Mouse (Mus musculus) lung, embryonic 16.5 days (tissue): ENCODE data around the gene Nfx1. TPM values are rescaled to one million over a fixed set of nuclear protein-coding genes. Genes with fewer than 3 reads are reported as not detected.
A peak's percentile ranks its signal among the peaks of the same experiment; 100 is the strongest.

ENCODE experiments used
- ATAC-seq: fragments of 200-750 bp; cut with Nextera tagmentation; 2 replicates; pipeline ENCODE4 v1.8.0; 2017; ENCODE audit warnings: low read depth, mild to moderate bottlenecking, moderate library complexity
- H3K27ac ChIP-seq: fragments of 300-500 bp; sonication (generic); 2 replicates; pipeline ENCODE4 v1.5.1; 2014; ENCODE audit warnings: mild to moderate bottlenecking, control low read depth, low read length
- H3K27me3 ChIP-seq: fragments of 300-500 bp; sonication (generic); 2 replicates; pipeline ENCODE4 v1.6.1; 2014; ENCODE audit warnings: low read depth, low read length, mixed read lengths; ENCODE audit not compliant: control insufficient read depth, insufficient read depth
- H3K36me3 ChIP-seq: fragments of 300-500 bp; sonication (generic); 2 replicates; pipeline ENCODE4 v1.6.1; 2014; ENCODE audit warnings: low read length; ENCODE audit not compliant: control insufficient read depth, insufficient read depth
- H3K4me1 ChIP-seq: fragments of 300-500 bp; sonication (generic); replicated peaks from 2 replicates; pipeline ENCODE4 v1.6.1; 2014; ENCODE audit warnings: low read length, mixed read lengths; ENCODE audit not compliant: control insufficient read depth, insufficient read depth
- H3K4me2 ChIP-seq: fragments of 300-500 bp; sonication (generic); 2 replicates; pipeline ENCODE4 v1.6.1; 2014; ENCODE audit warnings: low read depth, low read length, control low read depth
- H3K4me3 ChIP-seq: fragments of 300-500 bp; sonication (generic); 2 replicates; pipeline ENCODE4 v1.5.1; 2014; ENCODE audit warnings: mild to moderate bottlenecking, low read length, control low read depth
- H3K9ac ChIP-seq: fragments of 300-500 bp; sonication (generic); 2 replicates; pipeline ENCODE4 v1.6.1; 2014; ENCODE audit warnings: low read length, control low read depth
- H3K9me3 ChIP-seq: fragments of 300-500 bp; sonication (generic); 2 replicates; pipeline ENCODE4 v1.6.1; 2016; ENCODE audit warnings: low read length; ENCODE audit not compliant: control insufficient read depth
- WGBS: fragments of 180-500 bp; shearing (Covaris S2); extraction: QIAGEN DNeasy Blood & Tissue Kit; methylation state at CpG from one replicate; pipeline ENCODE4 v1.1.7; 2014; 5-methylcytosine and 5-hydroxymethylcytosine counted together
- polyA plus RNA-seq: library from polyadenylated mRNA; unstranded; fragments of >200 nt; fragmentation: Nextera tagmentation; extraction: Ambion mirVana; gene quantifications from 2 replicates; pipeline ENCODE4 v1.2.1, GENCODE M21; 2015

Gene Nfx1
- polyA plus RNA-seq, 1 experiment from 2014 or later = 91.7 TPM

DNA sequence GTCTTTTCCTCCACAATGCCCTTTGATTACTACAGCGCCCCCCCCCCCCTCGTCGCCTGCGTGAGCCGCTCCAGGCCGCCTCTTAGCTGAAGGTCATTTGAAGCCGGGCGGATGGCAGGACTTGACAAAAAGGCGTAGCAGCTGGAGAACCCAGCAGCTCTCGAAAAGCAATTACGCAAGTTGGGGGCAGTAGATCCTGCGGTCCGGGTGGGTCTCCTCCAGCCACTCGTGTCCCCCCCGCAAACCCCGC is 189 bp upstream of the Nfx1 start:
- Histone ChIP-seq H3K9me3 (no peaks in the 10 kb centered on the region), H3K9ac (peak overlapping the region; percentile 87), H3K4me2 (peak overlapping the region; percentile 72), H3K4me1 (peaks cover 7% of the 10 kb centered on the region; the same call in 1 of the 2 replicates), H3K4me3 (peak overlapping the region; percentile 90), H3K27ac (peak overlapping the region; percentile 96), H3K36me3 (peaks cover 4% of the 10 kb centered on the region; the same call in 1 of the 2 replicates), H3K27me3 (no peaks in the 10 kb centered on the region)
- no peak; the same call in 1 of the 2 replicates for ATAC-seq
- whole genome bisulfite sequencing = under 1% methylated on average over 15 of the region's 16 CpGs

DNA sequence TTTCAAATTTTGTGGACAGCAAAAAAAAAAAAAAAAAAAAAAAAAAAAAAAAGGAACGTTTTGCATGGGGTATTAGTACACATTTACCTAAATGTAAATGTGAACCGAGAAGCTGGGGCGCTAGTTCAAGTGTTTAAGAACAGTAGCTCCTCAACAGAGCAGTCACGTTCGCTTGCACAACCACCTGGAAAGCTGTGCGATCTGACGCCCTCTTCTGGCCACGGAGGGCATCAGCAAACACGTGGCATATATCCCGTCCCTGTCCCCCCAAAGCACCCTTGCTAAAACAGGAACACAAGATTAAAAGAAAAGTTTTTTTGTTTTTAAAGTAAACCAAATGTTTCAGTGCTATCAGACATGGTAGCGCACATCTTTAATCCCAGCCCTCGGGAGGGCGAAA is 1.0 kb downstream of the Nfx1 start:
- Histone ChIP-seq H3K36me3 (peaks cover 4% of the 10 kb centered on the region; the same call in 1 of the 2 replicates), H3K9ac (peak overlapping the region; percentile 87), H3K27me3 (no peaks in the 10 kb centered on the region), H3K27ac (peak overlapping the region; percentile 96; the same call in 1 of the 2 replicates), H3K4me2 (peak overlapping the region; percentile 72), H3K4me3 (peak overlapping the region; percentile 90), H3K9me3 (no peaks in the 10 kb centered on the region), H3K4me1 (peaks cover 7% of the 10 kb centered on the region; the same call in 1 of the 2 replicates)
- no peak for ATAC-seq
- 23% methylated on average over 13 of the region's 13 CpGs for WGBS

DNA sequence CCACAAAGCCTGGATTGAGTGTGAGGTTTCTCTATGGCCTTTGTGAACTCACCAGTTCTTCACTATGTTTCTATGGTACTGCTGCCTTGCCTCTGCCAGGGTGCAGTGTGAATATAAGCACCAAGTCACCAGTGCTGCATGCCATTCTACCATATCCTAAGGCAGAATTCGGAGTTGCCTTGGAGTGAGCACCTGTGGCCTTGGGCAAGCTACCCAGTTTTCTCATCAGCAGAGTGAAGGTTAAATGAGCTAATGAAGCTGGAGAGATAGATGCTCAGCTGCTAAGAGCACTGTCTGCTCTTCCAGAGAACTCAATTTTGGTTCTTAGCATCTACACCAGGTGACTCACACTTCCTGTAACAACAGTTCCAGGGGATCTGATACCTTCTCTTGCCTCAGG is 3.3 kb downstream of the Nfx1 start:
- Histone ChIP-seq H3K9me3 (no peaks in the 10 kb centered on the region), H3K27me3 (no peaks in the 10 kb centered on the region), H3K4me1 (peaks cover 7% of the 10 kb centered on the region; the same call in 1 of the 2 replicates), H3K27ac (no peak overlapping the region), H3K4me2 (no peak overlapping the region), H3K4me3 (no peak overlapping the region), H3K36me3 (peaks cover 14% of the 10 kb centered on the region; the same call in 1 of the 2 replicates), H3K9ac (no peak overlapping the region)
- WGBS = 87% methylated on average over 1 of the region's 1 CpGs
- no peak for ATAC-seq

- H3K36me3 ChIP-seq = peaks cover 25% of the 10 kb centered on the region
- 90% methylated on average over 3 of the region's 3 CpGs for WGBS
These were observed 5.0 kb downstream of the Nfx1 start for GRCm38 (mm10) chr4:40975678-40976077.

GRCm38 (mm10) chr4:40976651-40977050 is 5.9 kb downstream of the Nfx1 start:
- Histone ChIP-seq H3K9ac (no peak overlapping the region), H3K27ac (no peak overlapping the region), H3K4me1 (0 out of 2 replicates have a peak, but pooled peaks cover 4% of the 10 kb centered on the region), H3K4me3 (no peak overlapping the region), H3K27me3 (no peaks in the 10 kb centered on the region), H3K36me3 (peaks cover 26% of the 10 kb centered on the region), H3K9me3 (no peaks in the 10 kb centered on the region), H3K4me2 (no peak overlapping the region)
- 82% methylated on average over 10 of the region's 10 CpGs for WGBS
- no peak for ATAC-seq

More at GRCm38 (mm10) chr4:40975678-40976077, 5.0 kb downstream of the Nfx1 start:
- Histone ChIP-seq H3K4me3 (no peak overlapping the region), H3K4me1 (0 out of 2 replicates have a peak, but pooled peaks cover 4% of the 10 kb centered on the region), H3K27ac (no peak overlapping the region), H3K4me2 (no peak overlapping the region), H3K9ac (no peak overlapping the region), H3K27me3 (no peaks in the 10 kb centered on the region), H3K9me3 (no peaks in the 10 kb centered on the region)
- ATAC-seq = no peak

DNA sequence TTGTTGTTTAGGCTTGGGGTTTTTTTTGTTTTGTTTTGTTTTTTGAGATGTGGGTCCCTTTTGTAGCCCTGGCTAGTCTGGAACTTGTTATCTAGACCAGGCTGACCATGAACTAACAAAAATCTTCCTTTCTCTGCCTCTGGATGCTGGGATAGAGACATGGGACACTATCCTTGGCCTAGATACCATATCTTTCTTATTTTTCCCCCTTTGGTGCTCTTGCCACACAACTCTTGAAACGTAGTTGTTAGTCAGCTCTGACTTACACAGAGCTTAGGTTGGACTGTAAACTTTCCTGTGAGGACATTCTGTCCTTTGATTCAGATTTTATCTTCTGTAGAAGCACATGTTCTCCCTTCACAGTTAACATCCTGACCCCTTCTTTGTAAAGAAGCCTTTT is 8.7 kb downstream of the Nfx1 start:
- Histone ChIP-seq H3K4me1 (no peaks in the 10 kb centered on the region), H3K36me3 (peaks cover 26% of the 10 kb centered on the region), H3K9ac (no peak overlapping the region), H3K4me3 (no peak overlapping the region), H3K27me3 (no peaks in the 10 kb centered on the region), H3K27ac (no peak overlapping the region), H3K9me3 (no peaks in the 10 kb centered on the region), H3K4me2 (no peak overlapping the region)
- 79% methylated on average over 1 of the region's 1 CpGs for WGBS
- ATAC-seq = no peak

GRCm38 (mm10) chr4:40982486-40982885 is 11.8 kb downstream of the Nfx1 start:
- ATAC-seq = no peak
- Histone ChIP-seq H3K27me3 (no peaks in the 10 kb centered on the region), H3K4me2 (no peak overlapping the region), H3K9me3 (no peaks in the 10 kb centered on the region), H3K9ac (no peak overlapping the region), H3K4me1 (no peaks in the 10 kb centered on the region), H3K36me3 (peaks cover 34% of the 10 kb centered on the region), H3K27ac (no peak overlapping the region), H3K4me3 (no peak overlapping the region)
- 66% methylated on average over 3 of the region's 3 CpGs for WGBS

DNA sequence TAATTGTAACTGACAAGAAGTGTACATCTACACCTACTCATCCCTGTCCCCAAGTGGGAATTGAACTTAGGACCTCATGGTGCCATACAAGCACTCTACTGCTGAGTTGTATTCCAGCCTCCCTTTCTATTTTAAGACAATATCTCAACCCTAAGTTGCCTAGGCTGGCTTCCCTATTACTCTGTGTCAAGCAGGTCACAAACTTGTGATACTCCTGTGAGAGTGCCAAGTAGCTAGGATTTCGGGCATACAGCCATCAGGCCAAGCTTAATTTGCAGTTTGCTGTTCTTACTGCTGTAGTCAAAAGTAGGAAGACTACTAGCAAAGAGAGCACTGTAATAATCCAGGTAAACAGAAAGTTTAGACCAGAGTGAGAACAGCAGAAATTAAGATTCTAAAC is 13.0 kb downstream of the Nfx1 start:
- H3K36me3 ChIP-seq = peaks cover 33% of the 10 kb centered on the region
- no peaks in the 10 kb centered on the region for H3K4me1 ChIP-seq
- WGBS = 79% methylated on average over 1 of the region's 1 CpGs
- no peaks in the 10 kb centered on the region for H3K27me3 ChIP-seq
- no peak overlapping the region for H3K9ac ChIP-seq
- ATAC-seq = no peak
- H3K4me2 ChIP-seq = no peak overlapping the region
- no peaks in the 10 kb centered on the region for H3K9me3 ChIP-seq
- H3K4me3 ChIP-seq = no peak overlapping the region
- H3K27ac ChIP-seq = no peak overlapping the region

DNA sequence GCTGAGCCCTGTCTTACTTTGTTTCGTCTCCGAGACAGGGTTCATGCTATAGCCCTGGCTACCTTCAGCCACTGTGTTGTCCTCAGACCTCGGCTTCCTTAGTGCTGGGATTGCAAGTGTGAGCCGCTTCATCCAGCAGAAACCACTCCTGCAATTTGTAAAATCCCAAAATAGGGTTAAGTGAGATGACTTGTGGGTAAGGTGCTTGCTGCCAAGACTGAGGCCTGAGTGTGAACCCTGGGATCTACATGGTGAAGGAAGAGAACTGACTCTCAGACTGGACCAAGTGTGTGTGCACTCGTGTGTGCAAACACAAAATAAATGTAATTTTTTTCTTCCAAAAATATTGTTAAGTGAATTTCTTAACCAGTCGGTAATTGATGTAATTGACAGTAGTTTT is 18.9 kb downstream of the Nfx1 start:
- no peak for ATAC-seq
- Histone ChIP-seq H3K4me1 (no peaks in the 10 kb centered on the region), H3K4me2 (no peak overlapping the region), H3K36me3 (peaks cover 68% of the 10 kb centered on the region), H3K27me3 (no peaks in the 10 kb centered on the region), H3K4me3 (no peak overlapping the region), H3K9ac (no peak overlapping the region), H3K9me3 (no peaks in the 10 kb centered on the region), H3K27ac (no peak overlapping the region)
- 87% methylated on average over 6 of the region's 6 CpGs for WGBS

DNA sequence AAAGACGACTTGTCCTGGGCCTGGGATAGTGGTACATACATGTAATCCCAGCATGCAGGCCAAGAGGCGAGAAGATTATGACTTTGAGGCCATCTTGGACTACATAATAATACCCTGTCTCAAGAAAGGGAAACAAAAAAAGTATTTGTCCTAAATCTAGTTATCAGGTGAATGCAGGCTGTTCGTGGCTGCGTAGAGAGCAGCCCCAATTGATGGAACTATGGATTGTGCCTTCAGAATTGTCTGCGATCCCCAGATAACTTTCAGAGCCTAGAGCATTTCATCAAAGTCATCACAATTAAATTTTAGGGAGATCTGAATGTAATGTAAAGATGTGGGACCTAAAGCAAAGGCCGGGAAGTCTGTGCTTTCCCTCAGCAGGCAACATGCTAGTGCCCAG is 25.6 kb downstream of the Nfx1 start:
- Histone ChIP-seq H3K4me2 (no peak overlapping the region), H3K27me3 (no peaks in the 10 kb centered on the region), H3K4me3 (no peak overlapping the region), H3K9ac (no peak overlapping the region), H3K9me3 (no peaks in the 10 kb centered on the region), H3K36me3 (peaks cover 76% of the 10 kb centered on the region), H3K27ac (no peak overlapping the region), H3K4me1 (no peaks in the 10 kb centered on the region)
- WGBS = 96% methylated on average over 6 of the region's 6 CpGs
- no peak for ATAC-seq
